Mouse (Mus musculus): ENCODE data around the gene Lpar1.

The Lpar1 gene

DNA sequence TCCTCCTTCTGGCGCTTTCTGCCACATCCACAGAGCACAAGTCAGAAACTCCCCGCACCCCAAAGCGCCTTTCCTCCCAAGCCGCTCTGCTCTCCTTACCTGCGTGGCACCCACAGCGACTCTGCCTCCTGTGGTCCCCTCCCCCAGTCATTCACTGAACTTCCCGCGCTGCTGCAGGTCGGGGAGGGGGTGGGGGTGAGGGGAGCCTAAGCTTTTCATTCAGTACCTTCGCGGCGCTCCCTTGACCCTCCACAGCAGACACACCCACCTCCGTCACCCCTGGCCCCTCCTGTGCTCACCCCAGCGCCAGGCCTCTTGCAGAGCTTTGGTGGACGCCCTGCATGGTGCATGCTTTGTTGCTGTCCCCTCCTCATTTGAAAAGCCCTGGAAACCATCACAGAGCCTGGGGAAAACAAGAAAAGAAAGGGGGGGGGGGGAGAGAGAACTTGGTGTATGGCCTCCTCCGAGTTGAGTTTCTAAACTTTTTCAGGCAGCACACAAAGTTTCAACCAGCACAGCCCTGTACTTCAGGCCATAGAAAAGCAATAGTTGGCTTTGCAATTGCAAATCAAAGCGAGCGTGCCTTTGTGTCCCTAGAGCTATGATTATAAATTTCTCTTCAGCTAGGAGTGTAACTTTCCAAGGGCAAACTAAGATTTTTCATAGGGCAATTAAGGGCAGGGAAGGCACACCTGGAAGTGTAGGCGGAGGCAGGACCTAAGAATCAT lies at the start of gene Lpar1:
TSS of gene Lpar1 (minus strand) at position 268 of the 728 bp plus-strand sequence.
- no peak for DNase-seq (ENCODE audit: low spot score in 2 of 2)

DNA sequence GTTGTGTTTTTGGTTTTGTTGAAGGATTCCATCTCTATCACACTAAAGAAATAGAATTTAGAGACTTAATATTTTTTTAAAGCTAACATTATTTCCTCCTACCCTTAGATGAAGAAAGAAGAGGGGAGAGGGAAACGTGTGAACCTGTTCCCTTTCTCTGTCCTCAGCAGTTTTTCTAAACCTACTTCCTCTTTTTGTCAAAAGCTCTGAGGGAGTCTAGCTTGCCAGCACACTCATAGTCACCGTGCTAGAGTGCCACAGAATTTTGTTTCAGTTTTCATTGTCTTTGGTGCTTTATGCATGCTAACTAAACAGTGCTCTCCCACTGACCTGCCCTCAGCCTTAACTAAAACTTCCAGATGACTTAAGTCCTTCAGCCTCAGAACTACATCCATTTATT lies 32.2 kb upstream of the Lpar1 start:
- DNase-seq (ENCODE audit: low spot score in 2 of 2), result no peak

DNA sequence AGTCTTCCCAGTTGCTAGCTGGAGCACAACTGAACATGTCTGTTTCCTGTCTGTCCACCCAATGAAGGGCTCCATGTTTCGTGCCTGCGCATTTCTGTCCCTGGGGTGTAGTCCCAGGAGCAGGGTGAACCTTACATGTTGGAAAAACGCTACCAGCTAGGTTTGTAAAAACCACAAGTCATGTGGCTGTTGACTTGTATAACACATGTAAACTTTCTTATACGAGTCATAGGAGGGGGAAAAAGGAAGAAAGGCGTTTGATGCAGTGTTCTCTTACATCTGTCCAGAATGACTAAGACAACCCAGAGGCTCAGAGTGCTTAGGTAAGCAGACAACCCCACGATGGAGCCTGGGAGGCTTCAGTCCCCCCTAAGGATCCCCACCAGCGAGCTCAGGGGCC lies 27.5 kb upstream of the Lpar1 start:
- DNase-seq (ENCODE audit: low spot score in 2 of 2), result no peak

DNA sequence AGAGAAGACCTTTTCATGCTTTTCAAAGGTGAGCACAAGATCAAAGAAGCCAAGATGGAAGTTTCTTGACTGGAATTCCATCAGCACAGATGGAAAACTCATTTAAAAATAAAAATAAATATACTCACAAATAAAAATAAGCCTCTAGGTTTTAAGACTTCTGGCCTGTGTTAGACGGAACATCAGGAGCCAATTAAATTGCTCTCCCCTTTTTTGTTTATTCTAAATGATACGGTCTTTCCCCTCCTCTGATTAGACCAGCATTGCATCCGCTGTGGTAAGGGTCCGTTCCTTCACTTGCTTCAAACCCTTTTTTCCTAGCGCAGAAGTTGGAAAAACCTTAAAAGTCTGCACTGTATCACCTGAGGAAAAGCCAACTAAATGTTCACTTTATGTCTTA lies 26.8 kb upstream of the Lpar1 start:
- DNase-seq (ENCODE audit: low spot score in 2 of 2), result no peak

DNA sequence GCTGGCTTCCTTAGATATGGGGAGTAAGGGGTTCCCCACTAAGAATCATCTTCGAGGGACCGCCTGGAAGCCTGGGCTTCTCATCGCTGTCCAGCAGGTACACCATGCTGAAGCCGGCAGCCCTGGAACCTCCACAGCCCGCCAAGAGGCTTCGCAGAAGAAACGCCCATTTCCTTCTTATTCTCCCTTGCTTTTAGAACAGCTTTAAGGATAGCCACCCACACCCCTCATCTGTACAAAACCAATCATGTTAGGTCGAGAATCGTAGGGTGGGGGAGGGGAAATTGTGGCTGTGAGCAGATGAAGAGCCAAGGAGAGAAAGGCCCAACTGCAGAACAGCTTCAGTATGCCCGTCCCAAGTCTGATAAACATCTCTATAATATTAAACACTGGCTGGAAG lies 26.4 kb upstream of the Lpar1 start:
- no peak for DNase-seq (ENCODE audit: low spot score in 2 of 2)

DNA sequence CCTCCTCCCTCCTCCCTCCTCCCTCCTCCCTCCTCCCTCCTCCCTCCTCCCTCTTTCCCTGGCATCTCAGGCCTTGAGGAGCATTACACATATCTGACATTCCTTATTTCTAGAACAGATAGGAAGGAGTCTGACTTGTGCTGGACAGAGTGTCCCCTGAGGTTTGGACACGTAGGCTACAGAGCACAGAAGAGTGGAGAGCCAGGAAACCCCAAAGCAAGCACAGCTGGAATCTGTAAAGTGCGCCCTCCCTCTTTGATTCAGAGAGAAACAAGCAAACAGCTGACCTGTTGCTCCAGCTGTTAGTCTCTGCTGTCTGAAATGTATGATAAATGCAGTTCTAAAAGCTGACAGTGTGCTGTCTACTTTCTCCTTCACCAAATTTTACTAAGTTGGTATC lies 24.8 kb upstream of the Lpar1 start:
- DNase-seq (ENCODE audit: low spot score in 2 of 2), result no peak

DNA sequence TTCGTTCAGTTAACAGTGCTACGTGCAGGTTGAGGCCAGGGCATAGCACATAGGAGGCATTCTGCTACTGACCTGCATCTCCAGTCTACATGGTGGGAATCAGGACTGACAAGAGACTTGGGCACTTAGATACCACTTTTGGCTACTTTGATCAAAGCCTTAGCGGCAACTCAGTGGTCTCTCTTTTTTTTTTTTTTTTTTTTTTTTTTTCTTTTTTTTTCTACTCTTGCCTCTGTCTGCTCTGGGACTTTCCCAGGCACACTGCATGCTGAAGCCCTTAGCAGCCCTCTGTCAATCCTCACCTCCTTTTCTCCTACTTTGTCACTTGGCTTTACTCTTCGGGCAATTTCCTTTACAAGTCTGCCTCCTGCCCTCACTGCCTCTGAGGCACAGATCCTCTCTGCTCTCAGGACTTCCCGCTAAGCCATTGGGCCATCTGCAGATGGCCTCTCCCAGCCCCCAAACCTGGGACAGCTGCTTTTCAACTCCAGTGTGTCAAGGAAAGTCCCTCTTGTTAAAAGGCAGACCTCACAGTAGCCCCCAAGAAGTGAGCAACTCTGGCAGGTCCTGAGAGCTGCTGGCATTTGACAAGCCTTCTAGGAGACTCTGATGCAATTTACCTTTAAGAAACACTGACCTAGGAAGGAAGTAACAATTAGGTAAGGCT lies 23.8 kb upstream of the Lpar1 start:
- no peak for DNase-seq (ENCODE audit: low spot score in 2 of 2)

DNA sequence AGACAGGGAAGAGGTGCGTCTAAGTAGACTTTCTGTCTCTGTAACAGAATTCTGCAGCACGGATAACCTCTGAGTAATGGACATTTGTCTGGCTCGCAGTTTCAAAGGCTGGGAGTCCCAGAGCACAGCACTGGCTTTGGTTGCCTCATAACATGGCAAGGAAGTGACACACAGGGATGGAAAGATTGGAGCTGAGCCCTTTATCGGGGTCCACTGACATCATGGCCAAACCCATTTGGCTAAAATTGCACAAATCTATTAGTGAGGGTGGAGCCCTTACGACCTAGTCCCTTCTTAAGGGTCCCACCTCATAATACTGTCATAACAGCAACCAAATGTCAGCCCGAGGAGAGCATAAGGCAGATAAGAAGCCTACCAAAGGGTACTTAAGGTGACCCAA lies 22.1 kb upstream of the Lpar1 start:
- no peak for DNase-seq (ENCODE audit: low spot score in 2 of 2)

DNA sequence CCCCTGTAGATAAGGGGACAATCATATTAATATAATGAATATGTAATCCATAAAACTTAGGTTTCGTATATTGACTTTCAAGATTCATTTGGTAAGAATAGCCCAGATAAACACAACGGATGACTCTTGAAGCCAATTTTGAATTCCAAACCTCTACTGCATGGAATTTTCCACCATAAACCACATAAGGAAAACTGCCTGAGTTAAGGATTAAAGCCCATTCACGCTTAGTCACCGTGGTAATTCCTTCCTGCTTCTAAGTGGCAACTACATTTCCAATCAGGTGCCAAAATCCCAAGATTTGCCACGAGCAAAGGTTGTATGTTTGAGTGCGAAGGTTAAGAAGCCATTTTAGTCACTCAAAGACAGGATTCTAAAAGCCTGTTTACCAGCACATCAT lies 20.3 kb upstream of the Lpar1 start:
- no peak for DNase-seq (ENCODE audit: low spot score in 2 of 2)

DNA sequence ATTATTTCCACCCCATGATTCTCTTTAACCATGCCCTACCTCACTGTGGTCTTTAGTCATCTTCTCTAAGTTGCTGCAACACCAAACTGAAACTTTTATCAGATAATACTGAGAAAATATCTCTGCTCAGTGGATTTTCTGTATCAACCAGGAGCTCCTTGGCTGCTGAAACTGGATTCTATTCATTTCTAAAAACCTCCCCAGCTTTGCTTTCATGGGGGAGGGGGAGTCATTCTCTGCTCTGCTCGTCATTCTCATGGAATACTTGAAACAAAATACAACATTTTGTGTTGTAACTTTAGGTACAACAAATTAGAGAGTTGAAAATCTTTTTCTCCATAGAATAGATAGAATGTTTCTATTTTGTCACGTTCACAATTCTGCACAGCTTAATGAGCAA lies 18.7 kb upstream of the Lpar1 start:
- no peak for DNase-seq (ENCODE audit: low spot score in 2 of 2)

DNA sequence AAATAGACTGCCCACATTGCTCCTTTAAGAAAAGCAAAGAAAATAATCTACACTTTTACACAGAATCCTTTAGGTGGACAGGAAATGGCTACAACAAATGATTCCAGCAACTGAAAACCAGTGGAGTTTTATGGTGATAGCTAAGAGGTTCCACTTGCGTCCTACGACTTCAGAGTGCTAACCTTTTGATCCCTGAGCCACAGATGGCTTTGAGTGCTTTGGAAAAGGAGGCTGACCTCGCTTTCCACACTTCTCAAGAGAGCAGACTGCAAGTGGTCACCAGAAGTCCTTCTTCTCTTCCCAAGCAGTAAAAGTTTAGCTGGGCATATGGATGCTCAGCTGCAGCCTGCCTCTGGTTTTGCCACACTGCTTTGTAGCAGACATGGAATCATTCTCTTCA lies 18.0 kb upstream of the Lpar1 start:
- DNase-seq (ENCODE audit: low spot score in 2 of 2), result no peak

DNA sequence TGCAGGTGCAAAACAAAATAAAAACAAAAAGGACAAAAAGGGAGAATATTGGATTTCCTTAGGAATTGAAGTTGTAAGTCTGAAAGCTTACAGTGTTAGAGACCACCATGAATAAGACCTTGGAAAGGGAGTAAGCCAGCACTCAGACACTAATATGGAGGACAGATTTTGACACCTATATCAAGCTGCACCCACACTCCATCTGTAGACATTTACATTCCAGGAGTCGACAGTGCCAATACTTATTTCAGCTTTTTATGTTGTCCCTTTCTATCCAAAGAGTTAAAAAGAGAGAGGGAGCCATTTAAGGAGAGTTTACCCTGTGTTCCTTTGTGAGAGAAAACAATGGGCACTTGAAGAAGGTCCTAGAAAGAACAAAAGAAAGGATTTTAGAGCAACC lies 17.5 kb upstream of the Lpar1 start:
- no peak for DNase-seq (ENCODE audit: low spot score in 2 of 2)

DNA sequence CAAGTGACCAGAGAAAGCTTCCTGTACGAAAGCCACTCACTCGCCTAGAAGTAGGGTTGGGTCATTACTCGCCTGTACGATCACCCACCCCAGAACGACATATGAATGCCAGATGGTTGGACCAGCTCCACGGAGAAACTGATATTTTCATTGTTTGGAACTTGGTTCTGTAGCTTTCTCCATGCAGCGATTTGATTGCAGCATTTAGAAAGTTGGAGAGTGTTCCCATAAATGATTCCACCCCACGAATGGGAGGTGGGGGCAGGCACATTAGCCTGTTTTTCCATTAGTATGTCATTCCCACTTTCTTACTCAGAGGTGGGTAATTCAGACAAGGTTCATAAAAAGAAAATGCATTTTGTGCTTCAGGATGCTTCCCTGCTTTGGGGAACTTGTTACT lies 14.8 kb upstream of the Lpar1 start:
- DNase-seq (ENCODE audit: low spot score in 2 of 2), result no peak

DNA sequence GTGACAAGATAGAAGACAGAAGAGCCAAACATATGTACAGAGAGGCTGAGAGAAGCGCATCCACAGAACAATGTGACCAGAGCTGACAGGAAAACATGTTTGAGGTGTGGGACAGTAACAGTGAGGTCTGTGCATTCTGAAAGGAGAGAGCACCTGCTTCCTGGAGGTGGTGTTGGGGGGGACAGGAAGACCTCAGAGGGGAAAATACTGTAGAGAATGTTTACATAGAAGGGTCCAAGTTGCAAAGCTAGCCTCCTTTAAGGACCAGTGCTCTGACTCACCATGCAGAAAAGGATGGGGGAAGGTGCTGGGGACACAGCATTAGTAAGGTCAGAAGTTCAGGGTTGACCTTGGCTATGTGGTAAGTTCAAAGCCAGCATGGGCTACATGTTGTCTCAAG lies 9.1 kb upstream of the Lpar1 start:
- no peak for DNase-seq (ENCODE audit: low spot score in 2 of 2)

DNA sequence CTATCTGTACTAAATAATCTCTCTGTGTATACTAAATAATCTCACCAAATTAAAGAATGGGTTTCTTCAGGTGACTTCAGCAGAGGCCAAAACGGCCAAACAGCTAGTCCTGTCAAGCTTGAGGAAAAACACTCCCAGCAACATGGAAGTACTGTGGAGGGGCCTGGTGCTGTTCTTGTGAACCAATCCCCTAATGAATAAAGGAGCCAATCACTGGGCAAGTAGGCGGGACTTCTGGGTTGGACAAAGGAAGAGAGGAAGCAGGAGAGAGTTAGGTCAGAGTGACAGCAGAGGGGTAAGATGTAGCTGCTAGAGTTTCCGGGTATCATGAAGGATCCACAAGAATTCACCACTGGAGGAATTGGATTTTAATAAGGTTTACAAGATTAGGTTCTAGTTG lies 3.3 kb upstream of the Lpar1 start:
- no peak for DNase-seq (ENCODE audit: low spot score in 2 of 2)

DNA sequence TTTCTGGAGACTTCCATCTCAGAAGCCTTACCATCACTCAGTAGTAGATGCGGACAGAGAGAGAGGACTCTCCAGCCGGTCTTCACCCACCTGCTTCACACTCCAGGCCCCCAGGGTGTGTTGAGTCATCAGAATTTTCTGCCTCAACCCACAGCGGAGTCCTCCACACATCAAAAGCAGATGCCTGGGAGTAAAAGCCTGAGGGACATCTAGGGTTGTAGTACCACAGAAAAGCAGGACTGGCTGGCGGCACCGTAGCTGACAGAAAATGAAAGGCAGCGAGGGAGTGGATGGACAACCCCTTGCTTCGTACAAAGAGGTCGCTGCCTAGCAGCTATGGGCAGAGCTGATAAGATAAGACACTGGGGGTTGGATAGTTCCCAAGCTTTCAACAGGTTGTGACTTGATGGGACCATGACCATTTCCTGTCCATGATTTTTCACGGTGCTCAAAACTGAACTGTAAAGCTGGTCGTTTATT lies 701 bp upstream of the Lpar1 start:
- peak in 1 of 2 experiments; percentile 19 for DNase-seq (ENCODE audit: low spot score in 2 of 2)

DNA sequence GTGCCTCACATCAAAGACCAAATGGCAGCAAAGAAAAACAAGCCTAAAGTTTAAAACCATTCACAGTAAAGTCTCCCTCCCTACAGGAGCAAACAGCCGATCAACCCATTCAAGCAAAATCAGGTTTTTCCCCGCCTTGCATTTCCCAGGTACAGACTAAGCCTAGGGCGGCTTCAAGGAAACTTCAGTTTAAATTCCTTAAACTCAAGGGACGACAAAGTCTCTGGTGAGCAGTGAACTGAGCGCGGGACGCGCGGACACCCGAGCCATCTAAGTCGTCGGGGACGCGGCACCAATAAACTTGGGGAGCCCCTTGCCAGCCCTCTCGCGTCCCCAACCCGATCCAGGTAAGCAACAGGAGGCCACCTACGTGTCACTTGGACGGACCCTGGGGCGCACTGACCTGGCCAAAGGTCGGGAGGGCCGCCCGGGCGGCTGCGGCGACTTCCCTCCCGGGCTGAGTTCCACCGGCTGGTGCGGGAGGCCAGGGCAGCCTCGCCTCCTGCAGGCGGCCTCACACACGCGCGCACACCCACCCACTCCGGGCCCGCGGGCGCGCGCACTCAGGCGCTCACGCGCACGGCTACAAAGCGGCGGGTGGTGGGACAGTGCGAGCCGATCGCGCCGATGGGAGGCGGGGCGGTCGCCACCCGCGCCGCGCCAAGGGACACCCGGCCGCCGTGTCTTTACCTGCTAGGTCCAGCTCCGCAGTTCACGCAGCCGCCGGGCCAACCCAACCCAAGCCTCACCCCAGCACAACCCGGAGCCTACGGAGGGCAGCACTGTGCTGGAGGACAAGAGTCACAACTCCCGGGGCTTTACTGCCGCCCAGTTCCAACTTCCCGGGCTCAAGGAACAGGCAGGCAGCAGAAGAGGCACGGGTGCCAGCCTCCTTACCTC lies 717 bp downstream of the Lpar1 start:
- peak in 1 of 2 experiments; percentile 22 for DNase-seq (ENCODE audit: low spot score in 2 of 2)

DNA sequence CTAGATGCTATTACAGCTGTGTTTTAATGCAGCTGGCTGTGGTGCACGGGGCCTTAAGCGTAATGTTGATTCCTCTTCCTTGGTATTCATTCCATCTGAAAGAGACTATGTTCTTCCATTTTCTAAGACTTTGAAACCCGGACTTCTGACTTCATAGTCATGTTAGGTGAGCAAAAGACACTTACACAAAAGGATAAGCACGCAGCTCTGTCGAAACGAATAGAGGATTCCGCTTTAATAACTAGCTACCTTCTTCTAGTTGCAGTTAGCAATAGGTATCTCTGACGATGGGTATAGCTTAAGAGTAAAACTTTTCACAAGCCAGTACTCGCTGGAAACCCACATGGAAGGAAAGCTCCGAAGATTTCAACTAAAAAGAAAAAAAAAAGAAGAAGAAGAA lies 1.5 kb downstream of the Lpar1 start:
- DNase-seq (ENCODE audit: low spot score in 2 of 2), result no peak

DNA sequence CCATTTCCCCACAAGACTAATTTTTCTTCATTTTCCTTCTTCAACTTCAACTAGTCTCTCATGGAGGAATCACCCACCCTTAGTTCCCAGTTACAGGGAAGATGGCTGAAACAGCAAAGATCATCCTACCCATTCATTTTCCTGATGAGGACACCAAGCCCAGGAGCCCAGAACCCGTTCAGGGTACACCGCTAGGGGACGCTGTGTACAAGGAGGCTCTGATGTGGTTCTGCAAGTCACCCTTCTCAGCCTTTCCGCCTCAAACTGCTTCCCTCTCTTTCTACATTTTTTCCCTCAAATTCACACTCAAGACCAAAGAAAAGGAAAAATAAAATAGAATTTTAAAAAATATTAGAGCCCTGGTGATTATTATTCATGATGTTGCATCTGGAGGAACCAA lies 1.9 kb downstream of the Lpar1 start:
- DNase-seq (ENCODE audit: low spot score in 2 of 2), result peak in 1 of 2 experiments; percentile 65

DNA sequence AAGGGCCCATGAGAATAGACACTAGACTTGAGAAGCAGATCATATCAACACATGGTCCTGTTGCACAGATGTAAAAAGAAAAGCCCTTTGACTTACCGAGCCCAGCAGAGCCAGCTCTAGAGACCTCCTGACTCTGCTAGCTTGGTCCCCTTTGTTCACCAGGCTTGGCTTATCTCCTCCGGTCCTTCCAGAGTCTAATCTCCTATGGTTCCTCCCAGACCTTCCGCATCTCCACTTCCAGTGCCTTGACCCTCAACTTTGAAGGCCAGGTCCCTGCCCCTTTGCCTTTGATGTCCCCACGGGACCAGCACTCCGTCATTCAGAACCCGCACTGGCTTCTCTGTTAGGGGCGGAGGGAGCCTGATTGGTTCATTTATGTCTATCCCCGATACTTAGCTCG lies 6.0 kb downstream of the Lpar1 start:
- no peak for DNase-seq (ENCODE audit: low spot score in 2 of 2)

DNA sequence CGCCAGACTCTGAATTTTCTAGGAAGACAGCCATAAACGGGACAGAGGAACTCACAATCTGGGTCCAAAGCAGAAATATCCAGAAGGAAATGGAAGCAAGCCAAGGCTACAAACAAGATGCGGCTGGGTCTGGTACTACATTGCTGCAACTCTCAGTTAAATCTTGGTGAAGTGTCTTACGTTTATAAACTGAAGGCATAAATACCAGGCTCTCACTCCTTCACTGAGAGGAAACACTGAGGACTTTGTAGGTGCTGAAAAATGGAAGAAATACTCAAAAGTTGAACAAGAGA lies 6.5 kb downstream of the Lpar1 start:
- DNase-seq (ENCODE audit: low spot score in 2 of 2), result no peak

DNA sequence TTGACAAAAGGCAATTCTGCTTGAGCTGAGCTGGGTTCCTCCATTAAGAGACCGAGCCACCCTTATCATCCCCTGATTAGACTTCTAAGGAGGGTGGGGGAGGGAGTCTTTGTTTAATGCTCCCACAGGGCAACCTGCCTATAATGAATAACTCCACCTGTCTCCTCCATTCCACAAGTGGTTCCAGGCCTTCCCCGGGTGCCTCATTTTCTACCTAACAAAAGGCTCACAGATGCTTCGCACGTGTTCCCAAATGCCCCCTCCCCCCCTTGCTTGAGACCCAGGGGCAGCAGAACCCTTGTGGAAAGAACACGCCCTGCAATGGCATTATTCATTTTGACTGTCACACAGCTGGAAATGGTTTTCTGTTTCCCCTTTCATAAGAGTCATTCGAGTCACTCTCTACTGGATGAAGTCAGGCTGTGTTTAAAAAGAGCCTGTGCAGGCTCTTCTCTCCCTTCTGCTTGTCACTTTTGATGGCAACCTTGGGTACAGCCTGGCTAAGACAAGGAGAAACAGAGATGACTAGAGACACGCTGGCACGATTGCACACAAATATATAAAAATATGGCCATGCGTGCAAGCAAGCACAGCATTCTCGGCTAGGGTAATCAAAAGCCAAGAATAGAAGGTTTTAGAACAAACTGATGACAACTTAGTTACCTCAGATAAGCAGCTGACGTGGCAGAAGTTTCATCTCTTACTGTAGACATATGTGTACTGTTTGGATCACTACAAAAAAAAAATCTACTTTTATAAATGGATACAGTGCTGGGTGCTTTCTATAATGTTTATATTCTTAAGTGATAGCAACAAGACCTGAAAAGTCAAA lies 7.0 kb downstream of the Lpar1 start:
- DNase-seq (ENCODE audit: low spot score in 2 of 2), result no peak
